Mouse (Mus musculus) cerebellum, adult 11 months (tissue): Measurements from ENCODE around the gene Cdc42bpg.

ENCODE experiments used
- DNase-seq: peaks from one replicate; pipeline ENCODE4 v3.0.0; 2022

Cdc42bpg gene

GRCm38 (mm10) chr19:6306137-6306551 is at the start of gene Cdc42bpg:
Gene Cdc42bpg (plus strand): TSS chr19:6306456.
- peak; percentile 90 for DNase-seq

GRCm38 (mm10) chr19:6260428-6260827 is 45.8 kb upstream of the Cdc42bpg start:
- DNase-seq = no peak

- no peak for DNase-seq
Measured at GRCm38 (mm10) chr19:6260946-6261345, 45.3 kb upstream of the Cdc42bpg start.

- DNase-seq = no peak
Measured at GRCm38 (mm10) chr19:6261379-6261778, 44.9 kb upstream of the Cdc42bpg start.

- peak; percentile 85 for DNase-seq
Measured at GRCm38 (mm10) chr19:6262222-6262621, 44.0 kb upstream of the Cdc42bpg start.

- DNase-seq = no peak
Measured at GRCm38 (mm10) chr19:6262839-6263433, 43.3 kb upstream of the Cdc42bpg start.

- DNase-seq = no peak
Measured at GRCm38 (mm10) chr19:6264200-6264599, 42.1 kb upstream of the Cdc42bpg start.

- no peak for DNase-seq
Measured at GRCm38 (mm10) chr19:6264945-6265344, 41.3 kb upstream of the Cdc42bpg start.

- DNase-seq = no peak
Measured at GRCm38 (mm10) chr19:6265727-6266182, 40.5 kb upstream of the Cdc42bpg start.

- DNase-seq = peak; percentile 93
Measured at GRCm38 (mm10) chr19:6267306-6268169, 38.7 kb upstream of the Cdc42bpg start.

- DNase-seq = peak; percentile 87
Measured at GRCm38 (mm10) chr19:6268170-6268528, 38.1 kb upstream of the Cdc42bpg start.

- no peak for DNase-seq
Measured at GRCm38 (mm10) chr19:6268670-6269132, 37.6 kb upstream of the Cdc42bpg start.

- no peak for DNase-seq
Measured at GRCm38 (mm10) chr19:6269798-6270475, 36.3 kb upstream of the Cdc42bpg start.

GRCm38 (mm10) chr19:6270661-6271060 is 35.6 kb upstream of the Cdc42bpg start:
- no peak for DNase-seq

- DNase-seq = no peak
Measured at GRCm38 (mm10) chr19:6271206-6271605, 35.0 kb upstream of the Cdc42bpg start.

GRCm38 (mm10) chr19:6272053-6272452 is 34.2 kb upstream of the Cdc42bpg start:
- no peak for DNase-seq

- DNase-seq = no peak
Measured at GRCm38 (mm10) chr19:6272738-6273137, 33.5 kb upstream of the Cdc42bpg start.

- DNase-seq = no peak
Measured at GRCm38 (mm10) chr19:6273592-6273991, 32.7 kb upstream of the Cdc42bpg start.

- DNase-seq = no peak
Measured at GRCm38 (mm10) chr19:6273998-6274608, 32.2 kb upstream of the Cdc42bpg start.

GRCm38 (mm10) chr19:6275740-6276389 is 30.4 kb upstream of the Cdc42bpg start:
- no peak for DNase-seq

- peak; percentile 98 for DNase-seq
Measured at GRCm38 (mm10) chr19:6276426-6277421, 29.5 kb upstream of the Cdc42bpg start, which contains the start of gene Ehd1. Gene Ehd1 (plus strand): TSS chr19:6276725.
